Mouse (Mus musculus): Measurements from ENCODE around the gene Khdrbs1. TPM values are rescaled to one million over a fixed set of nuclear protein-coding genes. Genes with fewer than 3 reads are reported as not detected.

The Khdrbs1 gene
- 30.5 and 30.6 TPM in 2 replicates for polyA plus RNA-seq (2021; fragmentation: Nextera tagmentation)
- long read RNA-seq, experiment 1, transcript Khdrbs1-201 (9 exons, 3,738 nt) = major isoform, 89 of 111 reads
- long read RNA-seq, experiment 1, partial matches to known transcripts = 14 of 111 reads
- long read RNA-seq, experiment 1, other reads (novel, unspliced or antisense) = 4 of 111 reads
- long read RNA-seq, experiment 2, transcript Khdrbs1-201 (9 exons, 3,738 nt) = major isoform, 583 of 612 reads
- long read RNA-seq, experiment 2, transcript Khdrbs1-202 (12 exons, 2,600 nt) = minor isoform, 5 of 612 reads
- long read RNA-seq, experiment 2, partial matches to known transcripts = 12 of 612 reads
- long read RNA-seq, experiment 2, other reads (novel, unspliced or antisense) = 12 of 612 reads

DNA sequence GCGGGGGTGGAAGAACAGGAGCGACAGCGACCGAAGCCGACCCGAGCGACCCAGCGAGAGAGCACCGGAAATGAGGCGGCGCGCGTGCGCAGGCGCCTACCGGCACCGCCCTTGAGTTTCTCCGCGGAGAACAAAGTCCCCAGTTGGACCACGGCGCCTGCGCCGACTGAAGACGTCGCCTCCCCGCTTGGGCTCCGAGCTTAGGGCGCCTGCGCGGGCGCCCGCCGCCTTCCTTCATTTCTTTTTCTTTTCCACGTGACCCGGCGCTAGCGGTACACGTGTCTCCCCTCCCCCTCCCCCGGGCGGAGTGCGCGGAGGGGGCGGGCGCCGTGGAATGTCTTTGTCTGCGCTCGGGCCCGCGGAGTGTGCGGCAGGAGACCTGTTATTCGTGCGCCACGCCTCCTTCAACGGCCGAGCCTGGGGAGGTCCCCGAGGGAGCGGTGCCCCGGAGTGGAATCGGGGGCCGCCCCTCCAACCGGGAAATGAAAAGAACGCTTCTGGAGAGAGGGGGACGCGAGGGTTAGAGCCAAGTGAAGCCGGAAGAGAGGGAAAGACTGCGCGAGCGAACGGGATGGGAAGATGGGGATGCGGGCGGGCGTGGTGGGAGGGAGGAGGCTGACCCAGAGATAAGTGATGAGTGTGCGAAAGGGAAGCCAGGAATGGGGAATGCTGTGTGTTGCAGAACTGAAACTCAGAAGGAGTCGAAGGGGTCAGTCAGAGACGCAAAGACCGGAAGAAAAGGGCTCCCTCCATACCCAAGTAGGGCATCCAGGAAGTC lies at the start of gene Khdrbs1:
Khdrbs1 (minus strand) TSS at position 72 of the 778 bp plus-strand sequence.

DNA sequence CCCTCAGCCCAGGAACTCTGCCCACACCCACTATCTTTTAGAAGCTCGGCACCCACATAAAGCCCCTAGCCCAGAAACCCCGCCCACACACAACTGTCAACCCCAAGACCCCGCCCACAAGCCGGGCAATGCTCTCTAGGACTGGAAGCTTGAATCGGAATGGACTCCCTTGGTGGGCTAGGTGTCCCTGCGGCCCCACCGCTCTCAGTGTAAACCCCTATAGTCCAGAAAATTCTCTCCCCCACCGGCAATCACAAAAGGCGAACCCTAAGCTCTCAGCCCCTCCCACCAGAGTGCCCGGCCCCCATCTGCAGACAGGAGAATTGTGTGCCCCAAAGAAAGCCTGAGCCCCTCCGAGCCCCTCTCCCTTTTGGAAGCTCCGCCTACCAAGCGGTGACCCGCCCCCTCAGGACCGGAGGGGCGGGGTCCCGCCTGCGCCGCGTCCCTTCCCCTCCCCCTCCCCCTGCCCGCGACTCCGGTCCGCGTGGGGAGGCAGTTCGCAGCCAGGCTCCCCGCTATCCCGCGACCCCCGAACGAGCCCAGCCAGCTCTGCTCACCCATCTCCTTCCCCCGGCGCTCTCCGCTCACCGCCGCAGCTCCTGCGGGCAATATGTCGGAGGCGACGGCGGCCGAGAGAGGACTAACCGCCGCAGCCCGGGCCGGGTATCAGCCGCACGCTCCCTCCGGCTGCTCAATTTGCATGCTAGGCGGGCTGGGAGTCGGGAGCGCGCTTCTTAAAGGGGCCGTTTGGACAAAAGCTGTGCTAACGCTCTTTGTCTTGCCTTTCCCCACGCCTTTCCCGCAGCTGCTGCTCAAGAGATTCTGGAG lies 45.7 kb downstream of the Khdrbs1 start, which contains the start of gene Tmem39b:
Tmem39b (minus strand) TSS at position 681 of the 828 bp plus-strand sequence.

GRCm38 (mm10) chr4:129672083-129672877 lies 69.8 kb downstream of the Khdrbs1 start, which contains the start of gene Kpna6:
Gene Kpna6, minus strand, starts transcription at chr4:129672767.

Small RNA genes lying within 50 kb of the gene (microRNA-seq; reads per million reads assigned to microRNA genes)
- gene Gm28017 = not detected
- 4.1 reads per million, percentile 15 among the genes with 10 or more reads in this experiment for gene Mir7016

Other genes starting within 250 kb of the Khdrbs1 start
- 33.1 and 41.3 TPM in 2 replicates for gene Marcksl1, start 228.7 kb downstream of the Khdrbs1 start, polyA plus RNA-seq (2021; fragmentation: Nextera tagmentation)
- 16.9 and 18.2 TPM in 2 replicates for gene Hdac1, start 199.6 kb downstream of the Khdrbs1 start, polyA plus RNA-seq (2021; fragmentation: Nextera tagmentation)
- gene Lck, start 168.7 kb downstream of the Khdrbs1 start, polyA plus RNA-seq (2021; fragmentation: Nextera tagmentation) = 2.4 and 2.5 TPM in 2 replicates
- 1.4 and 2.4 TPM in 2 replicates for gene Fam167b, start 163.8 kb downstream of the Khdrbs1 start, polyA plus RNA-seq (2021; fragmentation: Nextera tagmentation)
- gene Eif3i, start 141.7 kb downstream of the Khdrbs1 start, polyA plus RNA-seq (2021; fragmentation: Nextera tagmentation) = 270 and 298 TPM in 2 replicates
- 181 and 186 TPM in 2 replicates for gene Tmem234, start 141.6 kb downstream of the Khdrbs1 start, polyA plus RNA-seq (2021; fragmentation: Nextera tagmentation)
- gene Dcdc2b, start 128.0 kb downstream of the Khdrbs1 start, polyA plus RNA-seq (2021; fragmentation: Nextera tagmentation) = 3.4 and 4.1 TPM in 2 replicates
- gene Iqcc, start 123.2 kb downstream of the Khdrbs1 start, polyA plus RNA-seq (2021; fragmentation: Nextera tagmentation) = 28.4 and 35.0 TPM in 2 replicates
- gene Ccdc28b, start 118.4 kb downstream of the Khdrbs1 start, polyA plus RNA-seq (2021; fragmentation: Nextera tagmentation) = 31.7 and 35.6 TPM in 2 replicates
- gene Txlna, start 101.2 kb downstream of the Khdrbs1 start, polyA plus RNA-seq (2021; fragmentation: Nextera tagmentation) = 16.0 and 16.7 TPM in 2 replicates
- 9.9 and 11.1 TPM in 2 replicates for gene Kpna6, start 69.5 kb downstream of the Khdrbs1 start, polyA plus RNA-seq (2021; fragmentation: Nextera tagmentation)
- gene Tmem39b, start 45.5 kb downstream of the Khdrbs1 start, polyA plus RNA-seq (2021; fragmentation: Nextera tagmentation) = 9.7 and 9.8 TPM in 2 replicates
- 166 and 230 TPM in 2 replicates for gene Ptp4a2, start 68.9 kb upstream of the Khdrbs1 start, polyA plus RNA-seq (2021; fragmentation: Nextera tagmentation)
- gene Spocd1, start 186.9 kb upstream of the Khdrbs1 start, polyA plus RNA-seq (2021; fragmentation: Nextera tagmentation) = 0.08 TPM in 1 of 2 replicates, not detected in the other
- gene Adgrb2, start 242.6 kb upstream of the Khdrbs1 start, polyA plus RNA-seq (2021; fragmentation: Nextera tagmentation) = 43.6 and 45.8 TPM in 2 replicates